Mouse (Mus musculus) frontal cortex, postnatal 10 days (tissue): ENCODE data around the gene Slc22a20.

Experiments used
- DNase-seq, 2 experiments: peaks; one replicate each; pipeline ENCODE4 v3.0.0; 2022; ENCODE audit warnings: low spot score in 2 of 2, mixed read lengths in 1 of 2

The Slc22a20 gene

GRCm38 (mm10) chr19:5952071-5952691, 33.8 kb downstream of the Slc22a20 start:
- DNase-seq, result no peak

- DNase-seq, result no peak
Measured at GRCm38 (mm10) chr19:5951631-5952030, 34.3 kb downstream of the Slc22a20 start.

GRCm38 (mm10) chr19:5950218-5950617, 35.7 kb downstream of the Slc22a20 start:
- DNase-seq, result no peak

GRCm38 (mm10) chr19:5945891-5946290, 40.1 kb downstream of the Slc22a20 start:
- no peak for DNase-seq

- DNase-seq, result no peak
Measured at GRCm38 (mm10) chr19:5945027-5945426, 40.9 kb downstream of the Slc22a20 start.

- DNase-seq, result no peak
Measured at GRCm38 (mm10) chr19:5944145-5944544, 41.8 kb downstream of the Slc22a20 start.

- DNase-seq, result no peak
Measured at GRCm38 (mm10) chr19:5943404-5943803, 42.5 kb downstream of the Slc22a20 start.

GRCm38 (mm10) chr19:5942581-5942980, 43.4 kb downstream of the Slc22a20 start:
- DNase-seq, result no peak

GRCm38 (mm10) chr19:5940656-5941055, 45.3 kb downstream of the Slc22a20 start:
- no peak for DNase-seq

- peak in 1 of 2 experiments; percentile 27 for DNase-seq
Measured at GRCm38 (mm10) chr19:5940173-5940572, 45.8 kb downstream of the Slc22a20 start.

- no peak for DNase-seq
Measured at GRCm38 (mm10) chr19:5939715-5940114, 46.2 kb downstream of the Slc22a20 start.

- DNase-seq, result no peak
Measured at GRCm38 (mm10) chr19:5938516-5938915, 47.4 kb downstream of the Slc22a20 start.

GRCm38 (mm10) chr19:5937836-5938406, 48.0 kb downstream of the Slc22a20 start:
- no peak for DNase-seq

GRCm38 (mm10) chr19:5937095-5937835, 48.7 kb downstream of the Slc22a20 start:
- DNase-seq, result no peak

- no peak for DNase-seq
Measured at GRCm38 (mm10) chr19:5935691-5936090, 50.3 kb downstream of the Slc22a20 start.

GRCm38 (mm10) chr19:5935266-5935665, 50.7 kb downstream of the Slc22a20 start:
- no peak for DNase-seq

- DNase-seq, result no peak
Measured at GRCm38 (mm10) chr19:5929634-5930596, 56.0 kb downstream of the Slc22a20 start.

- no peak for DNase-seq
Measured at GRCm38 (mm10) chr19:5928546-5928945, 57.4 kb downstream of the Slc22a20 start.

- DNase-seq, result no peak
Measured at GRCm38 (mm10) chr19:5928104-5928503, 57.8 kb downstream of the Slc22a20 start.

GRCm38 (mm10) chr19:5927532-5927931, 58.4 kb downstream of the Slc22a20 start:
- no peak for DNase-seq

GRCm38 (mm10) chr19:5927026-5927425, 58.9 kb downstream of the Slc22a20 start:
- DNase-seq, result no peak
